Mouse (Mus musculus) layer of hippocampus, postnatal 10 days (tissue): Measurements from ENCODE around the gene Ins2. TPM values are rescaled to one million over a fixed set of nuclear protein-coding genes. Genes with fewer than 3 reads are reported as not detected.

Experiments used
- microRNA-seq, 2 experiments: library from miRNA; unstranded; fragments of <30 nt; microRNA quantifications; one replicate each; pipeline ENCODE4 v1.2.0; 2021
- total RNA-seq, 2 experiments: library from RNA; stranded (reverse); gene quantifications; 2 replicates each; pipeline ENCODE4 v1.2.3; 2021

Ins2 gene
- total RNA-seq, 2 experiments from 2014 or later: not detected

Small RNAs within 50 kb of the gene (microRNA-seq; reads per million reads assigned to microRNA genes)
- 207 to 291 reads per million in 2 experiments for gene Mir483

Other genes starting within 250 kb of the Ins2 start
- under 1 TPM; 0.82 to 0.96 TPM for gene Tnnt3, start 244.5 kb downstream of the Ins2 start, total RNA-seq
- 10 to 100 TPM in 1 of 2 experiments, 1 to 10 TPM in 1; 8.4 to 12.9 TPM for gene Mrpl23, start 210.7 kb downstream of the Ins2 start, total RNA-seq
- gene Igf2, start 76.6 kb downstream of the Ins2 start, total RNA-seq: 100 to 1,000 TPM; 209 to 223 TPM
- gene Gm49394, start 73.4 kb downstream of the Ins2 start, total RNA-seq: under 1 TPM; 0.11 to 0.51 TPM
- gene Th, start 187.7 kb upstream of the Ins2 start, total RNA-seq: under 1 TPM; 0.64 to 0.89 TPM
- under 1 TPM; 0.27 to 0.32 TPM for gene Ascl2, start 225.9 kb upstream of the Ins2 start, total RNA-seq